Mouse (Mus musculus): ENCODE measurements at regions not wholly inside any gene's neighbourhood (a gene's known extent, or its start where the extent isn't known, plus 50 kb on each side); places are given as distances from the start of the nearest gene placed in this dataset.

GRCm38 (mm10) chr9:117833586-117833985, 203.9 kb upstream of the Rbms3 start:
- no peak for TF ChIP-seq CTCF (IDR thresholded peaks at IDR 0.05; ENCODE audit: low read depth)
- TF ChIP-seq EP300 (optimal IDR thresholded peaks at IDR 0.05) = no peak

Data from stomach, postnatal 0 days (tissue).